Mouse (Mus musculus) erythroblast, embryonic 14.5 days (primary cell): Measurements from ENCODE around the gene Slc8b1.

ENCODE experiments used
- GATA1 ChIP-seq: IDR thresholded peaks from 2 replicates; pipeline ENCODE4 v1.6.1; 2012; ENCODE audit warnings: low read length, inconsistent platforms, mixed read lengths
- TAL1 ChIP-seq: IDR thresholded peaks from 3 replicates; pipeline ENCODE4 v1.6.1; 2012; ENCODE audit warnings: low read length, inconsistent platforms, mixed read lengths

DNA sequence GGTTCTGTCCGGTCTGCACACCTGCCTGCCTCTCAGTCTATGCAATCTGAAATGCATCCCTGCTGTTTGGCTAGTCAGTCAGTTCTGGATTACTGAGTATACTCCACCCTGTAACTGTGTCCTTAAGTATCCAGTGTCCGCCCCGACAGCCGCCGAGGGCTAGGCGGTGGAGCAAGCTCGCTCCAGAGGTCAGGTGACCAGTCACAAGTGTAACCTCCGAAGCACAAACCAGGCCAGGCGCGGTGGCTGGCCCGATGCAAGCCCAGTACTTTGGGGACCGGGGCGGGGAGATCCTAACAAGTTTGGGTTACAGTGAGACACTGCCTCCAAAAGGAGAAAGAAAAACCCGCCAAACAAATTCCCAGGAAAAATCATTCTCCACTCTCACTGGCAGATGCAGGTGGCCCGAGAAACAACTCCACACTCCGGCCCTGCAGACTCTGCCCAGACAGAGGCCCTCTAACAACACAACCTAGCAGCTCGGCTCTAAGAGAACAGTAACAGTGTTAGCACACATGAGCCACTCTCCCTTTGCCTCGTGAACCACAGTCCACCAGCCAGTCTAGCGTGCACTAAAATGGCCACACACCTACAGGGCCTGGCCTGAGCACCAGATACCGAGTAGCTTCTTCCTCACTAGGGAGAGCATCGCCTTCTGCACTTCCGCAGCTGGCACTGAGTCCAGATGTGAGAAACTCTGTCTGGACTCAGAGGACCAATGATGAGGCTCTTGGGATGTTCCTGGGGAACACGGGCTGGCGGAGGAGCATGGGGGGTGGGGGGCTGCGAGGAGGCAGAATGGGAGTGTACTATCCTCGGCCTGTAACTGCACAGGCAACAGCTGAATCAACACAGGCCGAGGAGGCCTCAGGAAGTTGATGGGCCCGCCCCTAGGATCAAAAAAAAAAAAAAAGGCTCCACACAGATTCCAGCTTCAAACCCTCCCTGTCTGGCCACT lies 52.3 kb downstream of the Slc8b1 start:
- TF ChIP-seq TAL1 = no peak
- no peak for TF ChIP-seq GATA1
